Mouse (Mus musculus): ENCODE measurements at regions not wholly inside any gene's neighbourhood (a gene's known extent, or its start where the extent isn't known, plus 50 kb on each side); places are given as distances from the start of the nearest gene placed in this dataset.

- TF ChIP-seq CTCF (IDR thresholded peaks at IDR 0.05; ENCODE audit: low read depth), result no peak
- H3K4me2 ChIP-seq (ENCODE audit: low read length), result no peak overlapping the region
- H3K9me3 ChIP-seq (replicated peaks; ENCODE audit: low read length), result no peaks in the 10 kb centered on the region
- H3K27ac ChIP-seq, result no peak overlapping the region
- WGBS, result 82% methylated on average over 7 of the region's 7 CpGs
- H3K36me3 ChIP-seq (ENCODE audit: insufficient read depth, low read length), result no peaks in the 10 kb centered on the region
- H3K27me3 ChIP-seq (ENCODE audit: insufficient read depth, low read length), result no peaks in the 10 kb centered on the region
- H3K4me1 ChIP-seq (replicated peaks; ENCODE audit: insufficient read depth, low read length), result no peaks in the 10 kb centered on the region
- H3K9ac ChIP-seq (ENCODE audit: low read depth, low read length), result no peak overlapping the region
- ATAC-seq (replicated peaks; ENCODE audit: low FRiP score, low read depth) (no peak), DNase-seq (ENCODE audit: low spot score) (no peak)
- no peak overlapping the region for H3K4me3 ChIP-seq (replicated peaks; ENCODE audit: low read depth, low read length)
These were observed 153.6 kb downstream of the Sptssa start for GRCm38 (mm10) chr12:54502775-54503174.

DNA sequence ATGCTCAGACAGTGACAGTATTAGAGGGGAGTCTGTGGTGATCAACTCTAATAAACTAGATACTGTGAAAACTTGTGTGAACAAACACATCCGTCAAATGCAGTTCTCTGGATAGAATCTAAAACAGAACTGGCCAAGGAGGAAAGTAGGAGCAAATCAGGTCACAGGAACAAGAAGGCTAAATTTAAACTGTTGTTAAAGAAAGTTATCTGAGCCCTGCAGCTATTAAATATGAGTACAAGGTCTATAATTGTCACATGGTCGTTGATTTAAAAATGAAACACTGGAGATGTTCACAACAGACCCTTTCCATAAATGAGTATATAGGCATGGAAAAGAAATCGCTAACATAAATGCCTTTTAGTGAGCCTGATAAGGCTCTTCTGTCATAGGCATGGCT, 156.4 kb downstream of the Sptssa start:
- Histone ChIP-seq H3K9me3 (replicated peaks; ENCODE audit: low read length) (no peaks in the 10 kb centered on the region), H3K36me3 (ENCODE audit: insufficient read depth, low read length) (no peaks in the 10 kb centered on the region), H3K4me2 (ENCODE audit: low read length) (no peak overlapping the region), H3K27me3 (ENCODE audit: insufficient read depth, low read length) (no peaks in the 10 kb centered on the region), H3K27ac (no peak overlapping the region), H3K9ac (ENCODE audit: low read depth, low read length) (no peak overlapping the region), H3K4me1 (replicated peaks; ENCODE audit: insufficient read depth, low read length) (no peaks in the 10 kb centered on the region), H3K4me3 (replicated peaks; ENCODE audit: low read depth, low read length) (no peak overlapping the region)
- TF ChIP-seq CTCF (IDR thresholded peaks at IDR 0.05; ENCODE audit: low read depth), result no peak
- ATAC-seq (replicated peaks; ENCODE audit: low FRiP score, low read depth), result no peak
- no peak for DNase-seq (ENCODE audit: low spot score)
- WGBS, result 57% methylated on average over 3 of the region's 3 CpGs

GRCm38 (mm10) chr12:54495701-54496374, 160.5 kb downstream of the Sptssa start:
- 46% methylated on average over 4 of the region's 4 CpGs for WGBS
- ATAC-seq (replicated peaks; ENCODE audit: low FRiP score, low read depth) (no peak), DNase-seq (ENCODE audit: low spot score) (no peak)
- Histone ChIP-seq H3K4me1 (replicated peaks; ENCODE audit: insufficient read depth, low read length) (no peaks in the 10 kb centered on the region), H3K27ac (no peak overlapping the region), H3K9ac (ENCODE audit: low read depth, low read length) (no peak overlapping the region), H3K27me3 (ENCODE audit: insufficient read depth, low read length) (no peaks in the 10 kb centered on the region), H3K36me3 (ENCODE audit: insufficient read depth, low read length) (no peaks in the 10 kb centered on the region), H3K9me3 (replicated peaks; ENCODE audit: low read length) (no peaks in the 10 kb centered on the region), H3K4me3 (replicated peaks; ENCODE audit: low read depth, low read length) (no peak overlapping the region), H3K4me2 (ENCODE audit: low read length) (no peak overlapping the region)
- no peak for TF ChIP-seq CTCF (IDR thresholded peaks at IDR 0.05; ENCODE audit: low read depth)

GRCm38 (mm10) chr12:54494756-54495375, 161.5 kb downstream of the Sptssa start:
- DNase-seq (ENCODE audit: low spot score), result no peak
- H3K4me1 ChIP-seq (replicated peaks; ENCODE audit: insufficient read depth, low read length), result no peaks in the 10 kb centered on the region
- TF ChIP-seq CTCF (IDR thresholded peaks at IDR 0.05; ENCODE audit: low read depth), result no peak
- ATAC-seq (replicated peaks; ENCODE audit: low FRiP score, low read depth), result no peak
- H3K4me2 ChIP-seq (ENCODE audit: low read length), result no peak overlapping the region
- no peaks in the 10 kb centered on the region for H3K9me3 ChIP-seq (replicated peaks; ENCODE audit: low read length)
- H3K4me3 ChIP-seq (replicated peaks; ENCODE audit: low read depth, low read length), result no peak overlapping the region
- 87% methylated on average over 7 of the region's 7 CpGs for whole genome bisulfite sequencing
- no peaks in the 10 kb centered on the region for H3K36me3 ChIP-seq (ENCODE audit: insufficient read depth, low read length)
- H3K27ac ChIP-seq, result no peak overlapping the region
- H3K9ac ChIP-seq (ENCODE audit: low read depth, low read length), result no peak overlapping the region
- H3K27me3 ChIP-seq (ENCODE audit: insufficient read depth, low read length), result no peaks in the 10 kb centered on the region

GRCm38 (mm10) chr12:54492737-54493136, 163.6 kb downstream of the Sptssa start:
- H3K9ac ChIP-seq (ENCODE audit: low read depth, low read length), result no peak overlapping the region
- H3K4me1 ChIP-seq (replicated peaks; ENCODE audit: insufficient read depth, low read length), result no peaks in the 10 kb centered on the region
- ATAC-seq (replicated peaks; ENCODE audit: low FRiP score, low read depth) (no peak), DNase-seq (ENCODE audit: low spot score) (no peak)
- H3K4me2 ChIP-seq (ENCODE audit: low read length), result no peak overlapping the region
- no peaks in the 10 kb centered on the region for H3K27me3 ChIP-seq (ENCODE audit: insufficient read depth, low read length)
- H3K9me3 ChIP-seq (replicated peaks; ENCODE audit: low read length), result no peaks in the 10 kb centered on the region
- TF ChIP-seq CTCF (IDR thresholded peaks at IDR 0.05; ENCODE audit: low read depth), result no peak
- no peak overlapping the region for H3K27ac ChIP-seq
- no peaks in the 10 kb centered on the region for H3K36me3 ChIP-seq (ENCODE audit: insufficient read depth, low read length)
- H3K4me3 ChIP-seq (replicated peaks; ENCODE audit: low read depth, low read length), result no peak overlapping the region
- WGBS, result 39% methylated on average over 10 of the region's 10 CpGs

- Histone ChIP-seq H3K4me3 (replicated peaks; ENCODE audit: low read depth, low read length) (no peak overlapping the region), H3K36me3 (ENCODE audit: insufficient read depth, low read length) (no peaks in the 10 kb centered on the region), H3K9me3 (replicated peaks; ENCODE audit: low read length) (no peaks in the 10 kb centered on the region), H3K27ac (no peak overlapping the region), H3K27me3 (ENCODE audit: insufficient read depth, low read length) (no peaks in the 10 kb centered on the region), H3K4me2 (ENCODE audit: low read length) (no peak overlapping the region), H3K9ac (ENCODE audit: low read depth, low read length) (no peak overlapping the region), H3K4me1 (replicated peaks; ENCODE audit: insufficient read depth, low read length) (no peaks in the 10 kb centered on the region)
- TF ChIP-seq CTCF (IDR thresholded peaks at IDR 0.05; ENCODE audit: low read depth), result no peak
- DNase-seq (ENCODE audit: low spot score) (no peak), ATAC-seq (replicated peaks; ENCODE audit: low FRiP score, low read depth) (no peak)
- WGBS, result 80% methylated on average over 2 of the region's 2 CpGs
These were observed 165.9 kb downstream of the Sptssa start for GRCm38 (mm10) chr12:54490460-54490859.
